In genomic region chr2:91324346-91324745, GRCm38 (mm10) we compare ENCODE assay signal across 13 mouse cellular contexts. TPM values are rescaled to one million over a fixed set of nuclear protein-coding genes. Genes with fewer than 3 reads are reported as not detected.
A peak's percentile ranks its signal among the peaks of the same experiment; 100 is the strongest.
DNase-seq lines count a peak whose midpoint lies in the region; ATAC-seq and TF ChIP-seq lines count a peak whose summit lies in the region.
"Had no signal": no experiment of that assay in that cellular context is flagged by ENCODE, and none has a peak within 500 bp of the region (broad histone marks: within the 10 kb centered on the region; RNA-seq: fewer than 3 reads in every experiment).

No protein-coding gene starts in this region.

- TF ChIP-seq CTCF in cortical plate, adult 2 months (IDR thresholded peaks at IDR 0.05; ENCODE audit: extremely low read depth, insufficient read depth, low read length): no peak

- peaks cover 31% of the 10 kb centered on the region for H3K4me1 ChIP-seq in hindbrain, embryonic 13.5 days (replicated peaks)
- H3K4me1 ChIP-seq in hindbrain, embryonic 11.5 days (replicated peaks; ENCODE audit: control insufficient read depth, insufficient read depth, low read length): no peaks in the 10 kb centered on the region
- H3K4me1 ChIP-seq in cortical plate, adult 2 months (ENCODE audit: control insufficient read depth, insufficient read depth, low read length): no peaks in the 10 kb centered on the region
- peaks cover 39% of the 10 kb centered on the region for H3K4me1 ChIP-seq in forebrain, embryonic 15.5 days
- peaks cover 23% of the 10 kb centered on the region for H3K4me1 ChIP-seq in midbrain, embryonic 11.5 days (ENCODE audit: control insufficient read depth, insufficient read depth, low read length)

- DNase-seq in hindbrain, embryonic 11.5 days (ENCODE audit: low spot score): no peak
- DNase-seq in midbrain, embryonic 11.5 days (ENCODE audit: low spot score, missing footprints): peak; percentile 84
- no peak for DNase-seq in MN1 (ENCODE audit: low spot score)
- no peak for DNase-seq in left cerebral cortex, postnatal 10 days (ENCODE audit: extremely low spot score in 1 of 2, low spot score in 2 of 2)
- DNase-seq: adrenal gland, adult 2 months; heart, postnatal 4 days; right cerebral cortex, postnatal 14 days; thymus, postnatal 4 days had no signal

- no peaks in the 10 kb centered on the region for H3K36me3 ChIP-seq in hindbrain, embryonic 13.5 days
- no peaks in the 10 kb centered on the region for H3K36me3 ChIP-seq in hindbrain, embryonic 11.5 days (ENCODE audit: control insufficient read depth, insufficient read depth, low read length)
- H3K36me3 ChIP-seq in forebrain, embryonic 15.5 days: no peaks in the 10 kb centered on the region
- no peaks in the 10 kb centered on the region for H3K36me3 ChIP-seq in midbrain, embryonic 11.5 days (ENCODE audit: control insufficient read depth, insufficient read depth, low read length)
- H3K36me3 ChIP-seq: liver, embryonic 12.5 days had no signal

- intact Hi-C loops in left cerebral cortex, postnatal 10 days (cut with DNase I): no loop called here

- WGBS in hindbrain, embryonic 13.5 days: 76% methylated on average over 1 of the region's 1 CpGs
- WGBS in hindbrain, embryonic 11.5 days: 100% methylated on average over 1 of the region's 1 CpGs
- WGBS in forebrain, embryonic 15.5 days: 42% methylated on average over 1 of the region's 1 CpGs
- WGBS in midbrain, embryonic 11.5 days: 75% methylated on average over 1 of the region's 1 CpGs

- H3K4me2 ChIP-seq in hindbrain, embryonic 13.5 days: no peak overlapping the region
- H3K4me2 ChIP-seq in hindbrain, embryonic 11.5 days (replicated peaks; ENCODE audit: low read depth, low read length): no peak overlapping the region
- 0 out of 2 replicates have a peak overlapping the region, but pooled peaks have one; percentile 1 for H3K4me2 ChIP-seq in forebrain, embryonic 15.5 days (replicated peaks)
- no peak overlapping the region for H3K4me2 ChIP-seq in midbrain, embryonic 11.5 days
- H3K4me2 ChIP-seq: liver, embryonic 12.5 days had no signal

- no peaks in the 10 kb centered on the region for H3K9me3 ChIP-seq in hindbrain, embryonic 13.5 days
- no peaks in the 10 kb centered on the region for H3K9me3 ChIP-seq in hindbrain, embryonic 11.5 days (ENCODE audit: control insufficient read depth, low read length)
- no peaks in the 10 kb centered on the region for H3K9me3 ChIP-seq in forebrain, embryonic 15.5 days
- no peaks in the 10 kb centered on the region for H3K9me3 ChIP-seq in midbrain, embryonic 11.5 days (ENCODE audit: control insufficient read depth, low read length)
- H3K9me3 ChIP-seq: liver, embryonic 12.5 days had no signal

- no peak overlapping the region for H3K9ac ChIP-seq in hindbrain, embryonic 13.5 days
- H3K9ac ChIP-seq in hindbrain, embryonic 11.5 days (ENCODE audit: low read depth, low read length): no peak overlapping the region
- H3K9ac ChIP-seq in forebrain, embryonic 15.5 days (replicated peaks): no peak overlapping the region
- H3K9ac ChIP-seq in midbrain, embryonic 11.5 days (ENCODE audit: low read length): 0 out of 2 replicates have a peak overlapping the region, but pooled peaks have one; percentile 9
- H3K9ac ChIP-seq: liver, embryonic 12.5 days had no signal

- H3K27me3 ChIP-seq in hindbrain, embryonic 13.5 days: no peaks in the 10 kb centered on the region
- H3K27me3 ChIP-seq in hindbrain, embryonic 11.5 days (ENCODE audit: control insufficient read depth, insufficient read depth, low read length): no peaks in the 10 kb centered on the region
- no peaks in the 10 kb centered on the region for H3K27me3 ChIP-seq in forebrain, embryonic 15.5 days
- no peaks in the 10 kb centered on the region for H3K27me3 ChIP-seq in midbrain, embryonic 11.5 days (ENCODE audit: control insufficient read depth, insufficient read depth, low read length)
- H3K27me3 ChIP-seq: liver, embryonic 12.5 days had no signal

- H3K4me3 ChIP-seq in hindbrain, embryonic 13.5 days: no peak overlapping the region
- no peak overlapping the region for H3K4me3 ChIP-seq in hindbrain, embryonic 11.5 days (ENCODE audit: low read depth, low read length)
- H3K4me3 ChIP-seq in cortical plate, adult 2 months (ENCODE audit: insufficient read depth, low read length): no peak overlapping the region
- no peak overlapping the region for H3K4me3 ChIP-seq in forebrain, embryonic 15.5 days
- H3K4me3 ChIP-seq in midbrain, embryonic 11.5 days (ENCODE audit: low read depth, low read length): no peak overlapping the region
- H3K4me3 ChIP-seq: liver, embryonic 12.5 days had no signal

- ATAC-seq in hindbrain, embryonic 13.5 days (ENCODE audit: low FRiP score): no peak
- no peak for ATAC-seq in hindbrain, embryonic 11.5 days (ENCODE audit: low FRiP score)
- no peak for ATAC-seq in forebrain, embryonic 15.5 days (replicated peaks)
- ATAC-seq in midbrain, embryonic 11.5 days (ENCODE audit: low FRiP score): no peak
- ATAC-seq in erythroid progenitor cell, adult 5-6 weeks (replicated peaks; ENCODE audit: low FRiP score, poor library complexity, severe bottlenecking): no peak
- ATAC-seq: liver, embryonic 12.5 days had no signal

- peak overlapping the region; percentile 31; the same call in 1 of the 2 replicates for H3K27ac ChIP-seq in hindbrain, embryonic 13.5 days
- no peak overlapping the region for H3K27ac ChIP-seq in hindbrain, embryonic 11.5 days (ENCODE audit: low read depth, low read length)
- H3K27ac ChIP-seq in cortical plate, adult 2 months (ENCODE audit: insufficient read depth, low read length): 0 out of 2 replicates have a peak overlapping the region, but pooled peaks have one; percentile 24
- peak overlapping the region; percentile 71 for H3K27ac ChIP-seq in forebrain, embryonic 15.5 days (replicated peaks)
- peak overlapping the region; percentile 40; the same call in 1 of the 2 replicates for H3K27ac ChIP-seq in midbrain, embryonic 11.5 days (ENCODE audit: low read depth, low read length)
- H3K27ac ChIP-seq: liver, embryonic 12.5 days had no signal

- TF ChIP-seq POLR2A in cortical plate, adult 2 months (IDR thresholded peaks at IDR 0.05; ENCODE audit: extremely low read depth, insufficient read depth, low read length): no peak

RNA-seq across cellular contexts. Expression of gene Arfgap2, which starts 59.6 kb away (rescaled TPM):
- polyA plus RNA-seq in hindbrain, embryonic 13.5 days (2015; fragmentation: Nextera tagmentation; extraction: Ambion mirVana): 69.4 and 70.4 TPM in 2 replicates
- 66.1 and 78.9 TPM in 2 replicates for polyA plus RNA-seq in hindbrain, embryonic 11.5 days (2014; fragmentation: Nextera tagmentation; extraction: Ambion mirVana)
- 32.7 and 34.9 TPM in 2 replicates for polyA plus RNA-seq in cortical plate, adult 2 months (2012; rRNA removed)
- 78.0 and 79.0 TPM in 2 replicates for polyA plus RNA-seq in forebrain, embryonic 15.5 days (2015; fragmentation: Nextera tagmentation; extraction: Ambion mirVana)
- 85.7 and 86.6 TPM in 2 replicates for polyA plus RNA-seq in midbrain, embryonic 11.5 days (2014; fragmentation: Nextera tagmentation; extraction: Ambion mirVana)
- 10 to 100 TPM; 60.5 to 61.6 TPM for total RNA-seq in left cerebral cortex, postnatal 10 days (2021)
- 27.2 and 31.7 TPM in 2 replicates for total RNA-seq in erythroid progenitor cell, adult 5-6 weeks (2015; ENCODE audit: low replicate concordance)
- total RNA-seq in erythroid progenitor cell, adult 5-6 weeks (2017; ENCODE audit: low replicate concordance): 19.1 and 44.0 TPM in 2 replicates
